Mouse (Mus musculus): ENCODE measurements around the gene Ispd.

Gene Ispd

DNA sequence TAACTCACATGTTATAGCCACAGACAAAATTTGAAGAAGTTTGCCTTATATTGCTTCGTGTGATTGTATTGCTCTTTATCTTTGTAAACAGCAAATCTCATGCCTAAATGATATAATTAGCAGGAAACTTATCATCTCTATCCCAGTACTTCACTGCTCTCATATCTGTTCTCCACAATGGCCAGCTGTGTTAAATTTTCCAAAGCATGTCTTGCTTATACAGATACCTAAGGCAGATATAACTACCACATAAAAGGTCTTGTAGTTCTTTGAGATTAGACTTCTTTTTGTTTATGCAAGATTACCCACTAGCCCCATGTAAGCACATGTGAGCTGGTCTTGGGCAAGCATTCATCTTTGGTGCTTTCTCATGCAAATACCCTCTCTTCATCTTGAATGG is 327.6 kb downstream of the Ispd start:
- DNase-seq (ENCODE audit: low read depth, low spot score) = no peak

DNA sequence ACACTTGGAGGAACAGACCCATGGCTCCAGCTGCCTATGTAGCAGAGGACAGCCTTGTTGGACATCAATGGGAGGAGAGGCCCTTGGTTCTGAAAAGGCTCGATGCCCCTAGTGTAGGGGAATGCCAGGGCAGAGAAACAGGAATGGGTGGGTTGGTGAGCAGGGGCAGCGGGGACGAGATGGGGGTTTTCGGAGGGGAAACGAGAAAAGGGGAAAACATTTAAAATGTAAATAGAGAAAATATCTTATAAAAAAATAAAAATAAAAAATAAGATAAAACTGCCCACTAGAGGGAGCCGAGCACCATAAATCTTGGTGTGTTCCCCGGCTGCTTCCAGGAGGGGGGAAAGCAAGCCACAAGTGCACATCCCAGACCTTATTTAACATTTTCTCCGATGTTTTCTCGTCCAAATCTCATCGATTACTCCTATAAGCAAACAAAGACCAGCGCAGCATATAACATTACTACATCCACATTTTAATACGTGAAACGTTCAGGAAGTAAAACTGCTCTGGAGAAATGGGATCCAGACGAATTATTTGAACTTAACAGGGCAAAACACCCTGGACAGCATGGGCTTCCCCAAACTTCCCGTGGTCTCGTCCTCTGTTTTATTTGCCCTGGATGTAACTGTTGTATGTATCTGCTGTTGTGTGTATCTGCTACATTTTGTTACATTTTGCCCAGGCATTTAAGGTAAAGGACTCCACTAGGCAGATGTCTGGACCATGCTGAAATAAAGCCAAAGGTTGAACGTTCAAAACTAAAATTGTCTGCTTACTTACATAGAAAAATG is 332.8 kb downstream of the Ispd start:
- DNase-seq (ENCODE audit: low read depth, low spot score) = peak; percentile 63

DNA sequence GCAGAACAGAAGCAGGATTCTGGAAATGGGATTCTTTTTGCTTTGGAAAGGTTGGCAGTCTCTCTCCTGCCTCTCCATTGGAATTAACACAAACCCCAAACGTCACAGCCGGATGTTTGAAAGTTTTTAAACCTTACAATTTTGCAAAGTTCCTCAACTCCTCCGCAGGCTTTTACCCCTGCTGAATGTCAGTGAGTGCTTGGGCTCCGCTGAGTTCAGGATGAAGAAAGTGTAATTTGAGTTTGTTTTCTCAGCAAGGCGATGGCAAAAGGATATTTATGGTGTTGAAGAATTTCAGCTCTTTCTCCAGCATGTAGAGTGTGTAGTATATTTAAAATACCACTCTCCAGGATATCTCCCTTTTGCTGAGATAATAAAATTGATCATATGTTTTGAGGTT is 336.3 kb downstream of the Ispd start:
- no peak for DNase-seq (ENCODE audit: low read depth, low spot score)

DNA sequence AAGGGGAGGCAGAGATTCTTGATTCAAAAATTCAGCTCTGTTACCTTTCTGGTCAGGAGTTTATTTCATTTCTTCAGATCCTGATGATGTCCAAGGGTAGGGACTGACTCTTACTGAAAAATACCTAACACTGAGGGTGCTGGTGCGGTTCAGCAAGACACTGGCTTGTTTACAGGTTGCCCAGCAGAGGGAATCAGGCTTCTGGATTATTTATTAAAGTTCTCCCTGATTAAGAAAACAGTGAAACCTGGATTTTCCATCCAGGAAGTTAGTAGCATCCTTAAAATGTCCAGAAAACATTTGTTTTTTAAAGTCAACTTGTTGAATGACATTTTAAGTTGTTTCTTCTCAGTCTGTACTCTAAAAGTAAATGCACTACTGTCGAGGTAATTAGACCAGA is 337.2 kb downstream of the Ispd start:
- no peak for DNase-seq (ENCODE audit: low read depth, low spot score)

DNA sequence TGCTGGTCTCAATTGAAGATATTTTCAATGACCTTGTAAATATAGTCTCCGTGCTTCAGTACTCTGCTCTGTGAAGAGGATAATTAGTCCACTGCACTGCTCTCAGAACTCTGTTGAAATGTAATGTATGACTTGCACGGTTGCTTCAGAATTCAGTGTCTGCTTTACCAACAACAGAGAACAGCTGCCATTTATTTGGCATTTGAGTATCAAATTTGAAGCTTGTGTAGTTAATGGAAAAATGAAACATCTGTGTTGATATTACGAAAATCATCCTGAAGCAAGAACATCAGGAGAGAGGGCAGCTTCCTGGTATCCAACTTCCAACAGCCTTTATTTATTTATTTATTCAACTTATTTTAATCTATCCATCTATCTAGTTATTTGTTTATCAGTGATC is 337.8 kb downstream of the Ispd start:
- no peak for DNase-seq (ENCODE audit: low read depth, low spot score)

DNA sequence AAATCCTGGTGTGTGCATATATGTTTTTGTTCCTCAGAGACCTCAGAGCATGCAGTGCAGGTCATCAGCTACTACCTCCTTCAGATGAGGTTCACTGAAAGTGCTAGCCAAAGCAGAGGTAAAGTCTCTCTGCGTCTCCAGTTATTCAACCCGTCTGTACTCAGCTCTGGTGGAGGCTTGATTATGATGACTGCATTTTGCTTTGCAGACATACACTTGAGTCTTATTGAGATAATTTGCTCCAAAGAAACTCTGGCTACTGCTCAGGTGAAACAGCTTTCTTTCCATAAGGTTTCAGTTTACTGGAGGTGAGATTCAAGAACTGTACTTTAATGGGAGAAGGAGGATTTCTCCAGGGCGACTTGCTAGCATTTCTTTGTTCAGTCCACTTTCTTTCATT is 339.5 kb downstream of the Ispd start:
- no peak for DNase-seq (ENCODE audit: low read depth, low spot score)

DNA sequence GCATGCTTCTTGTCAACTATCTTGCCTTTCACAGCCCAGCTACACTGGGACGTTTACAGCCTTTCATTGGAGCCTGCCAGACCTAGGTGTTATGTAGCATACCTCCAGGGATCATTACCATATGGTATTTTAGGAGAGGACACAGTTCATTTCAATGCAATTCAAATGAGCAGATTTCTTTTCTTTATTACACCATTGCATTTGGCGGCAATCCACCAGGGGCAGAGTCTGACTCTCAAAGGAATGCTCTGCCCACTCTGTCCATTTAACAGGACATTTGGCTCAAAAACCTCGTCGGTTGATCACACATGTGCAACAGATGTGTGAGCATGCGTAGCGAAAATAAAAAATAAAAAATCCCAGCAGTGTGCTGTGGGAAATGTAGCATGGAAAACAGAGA is 340.0 kb downstream of the Ispd start:
- DNase-seq (ENCODE audit: low read depth, low spot score) = no peak

DNA sequence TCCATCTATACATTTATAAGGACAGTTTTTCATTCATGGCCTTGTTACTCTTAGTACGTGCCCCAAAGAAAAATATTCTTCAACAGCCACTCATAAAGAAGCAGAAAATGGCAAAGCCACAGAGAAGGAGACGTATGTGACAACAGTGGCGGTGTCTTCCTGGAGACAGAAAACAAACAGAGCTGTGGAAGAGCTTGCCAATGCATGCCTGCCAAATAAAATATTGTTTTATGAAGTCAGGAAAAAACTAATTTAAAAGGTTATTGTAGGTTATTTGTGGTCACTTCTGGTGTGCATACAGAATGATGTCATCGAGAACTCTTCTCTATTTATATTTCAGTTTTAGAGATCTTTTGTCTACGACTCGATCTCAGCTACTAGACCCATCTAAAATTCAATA is 341.5 kb downstream of the Ispd start:
- DNase-seq (ENCODE audit: low read depth, low spot score) = no peak

DNA sequence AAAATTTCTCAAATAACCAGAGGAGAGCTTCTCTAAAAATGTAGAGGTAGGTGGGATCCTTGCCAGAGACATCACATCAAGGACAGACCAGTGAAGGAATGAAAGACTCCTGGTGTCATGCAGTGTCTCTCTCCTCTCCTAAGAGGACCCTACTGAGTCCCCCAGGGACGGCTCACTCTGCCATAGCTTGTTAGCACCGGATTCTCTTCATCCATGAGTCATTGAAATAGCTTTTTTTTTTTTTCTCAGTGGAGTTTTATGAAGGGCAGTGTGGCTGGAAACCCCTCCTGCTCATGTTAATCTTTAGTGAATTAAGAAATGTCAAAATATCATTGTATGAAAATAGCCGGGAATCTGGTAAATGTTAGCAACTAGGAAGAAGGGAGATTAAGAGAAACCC is 342.1 kb downstream of the Ispd start:
- no peak for DNase-seq (ENCODE audit: low read depth, low spot score)

DNA sequence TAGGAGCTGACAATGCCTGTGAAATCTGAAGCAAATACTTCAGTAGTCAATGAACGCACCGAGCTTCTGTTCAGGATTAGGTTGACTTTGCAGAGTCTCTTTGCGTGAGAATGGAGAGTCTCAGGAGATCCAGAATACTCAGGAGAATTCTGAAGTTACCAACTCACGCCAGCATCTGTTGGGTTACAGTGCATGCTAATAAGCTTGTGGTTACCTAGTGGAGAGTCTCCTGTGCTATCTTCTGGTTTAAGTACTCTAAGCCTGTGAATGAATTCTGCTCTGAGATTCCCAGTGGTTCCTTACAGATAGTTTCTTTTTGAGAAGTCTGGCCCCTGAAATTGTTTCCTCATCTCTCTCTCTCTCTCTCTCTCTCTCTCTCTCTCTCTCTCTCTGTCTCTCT is 343.0 kb downstream of the Ispd start:
- no peak for DNase-seq (ENCODE audit: low read depth, low spot score)

DNA sequence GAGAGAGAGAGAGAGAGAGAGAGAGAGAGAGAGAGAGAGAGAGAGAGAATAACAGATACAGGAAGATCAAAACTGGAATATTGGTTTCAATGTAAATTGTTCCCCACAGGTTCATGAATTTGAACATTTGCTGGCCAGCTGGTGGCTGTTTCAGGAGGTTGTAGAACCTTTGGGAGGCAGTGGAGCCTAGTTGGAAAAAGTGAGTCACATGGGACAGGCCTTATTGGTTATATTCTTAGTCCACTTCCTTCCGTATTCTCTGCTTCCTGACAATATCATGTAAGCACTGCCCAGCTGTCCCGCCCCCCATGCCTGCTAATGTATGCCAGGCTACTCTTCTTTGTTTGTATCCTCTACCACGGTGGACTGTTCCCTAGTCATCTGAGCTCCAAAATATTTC is 344.0 kb downstream of the Ispd start:
- DNase-seq (ENCODE audit: low read depth, low spot score) = no peak

DNA sequence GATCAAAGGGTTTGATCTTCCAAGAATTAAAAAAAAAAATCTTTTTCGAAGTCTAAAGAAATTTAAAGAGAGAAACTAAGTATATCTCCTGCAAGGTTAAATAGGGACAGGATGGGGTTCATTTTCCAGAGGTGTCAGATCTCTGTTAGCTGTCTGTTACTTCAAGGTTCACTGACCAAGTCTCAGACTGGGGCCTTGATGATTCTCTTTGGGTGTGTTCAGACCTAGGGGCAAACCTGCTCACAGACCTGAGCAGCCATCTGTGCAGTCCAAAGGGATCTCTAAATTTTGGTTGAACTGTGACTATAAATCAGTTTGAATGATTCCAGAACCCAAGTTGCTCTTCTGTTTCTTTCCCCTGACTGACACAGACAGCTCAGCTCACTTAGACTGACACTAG is 344.8 kb downstream of the Ispd start:
- DNase-seq (ENCODE audit: low read depth, low spot score) = no peak

DNA sequence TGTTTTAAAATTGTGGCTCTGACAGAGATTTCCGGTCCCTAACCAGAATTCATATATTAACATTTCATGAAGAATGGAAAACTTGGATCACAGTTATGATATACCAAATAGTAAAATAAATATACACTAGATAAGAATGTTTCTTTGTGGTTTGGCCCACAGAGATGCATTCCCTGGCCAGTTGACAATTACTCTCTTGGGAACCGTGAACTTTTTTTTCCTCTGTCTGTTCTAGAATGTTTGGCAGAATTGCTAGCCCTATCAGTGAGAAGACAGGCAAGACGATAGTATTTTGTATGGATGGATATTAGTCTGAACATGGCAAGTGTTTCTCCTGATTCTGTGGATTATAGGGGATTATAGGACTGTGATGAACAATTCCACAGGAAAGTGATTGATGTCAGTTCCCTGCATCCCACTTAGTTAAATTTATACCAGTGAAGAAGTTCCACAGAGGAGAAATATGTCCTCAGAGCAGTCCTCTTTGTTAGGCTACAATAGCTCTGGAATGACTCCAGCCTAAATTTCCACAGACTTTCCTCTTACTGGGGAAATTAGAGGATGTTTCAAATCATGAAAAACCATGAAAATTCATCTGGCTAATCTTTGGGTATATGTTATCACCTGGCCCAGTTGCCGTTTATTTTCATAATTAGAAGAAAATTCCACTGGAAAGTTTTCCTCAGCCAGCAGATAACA is 352.6 kb downstream of the Ispd start:
- peak; percentile 65 for DNase-seq (ENCODE audit: low read depth, low spot score)
